Mouse (Mus musculus): Measurements from ENCODE around the gene 4921517D22Rik. TPM values are rescaled to one million over a fixed set of nuclear protein-coding genes. Genes with fewer than 3 reads are reported as not detected.
"Not testable (repeated sequence)": the region's sequence is repeated elsewhere in the genome, so short reads cannot be mapped to it uniquely, and the experiment has no call there.

Gene 4921517D22Rik
- polyA plus RNA-seq, 1 experiment from 2014 or later: not detected

DNA sequence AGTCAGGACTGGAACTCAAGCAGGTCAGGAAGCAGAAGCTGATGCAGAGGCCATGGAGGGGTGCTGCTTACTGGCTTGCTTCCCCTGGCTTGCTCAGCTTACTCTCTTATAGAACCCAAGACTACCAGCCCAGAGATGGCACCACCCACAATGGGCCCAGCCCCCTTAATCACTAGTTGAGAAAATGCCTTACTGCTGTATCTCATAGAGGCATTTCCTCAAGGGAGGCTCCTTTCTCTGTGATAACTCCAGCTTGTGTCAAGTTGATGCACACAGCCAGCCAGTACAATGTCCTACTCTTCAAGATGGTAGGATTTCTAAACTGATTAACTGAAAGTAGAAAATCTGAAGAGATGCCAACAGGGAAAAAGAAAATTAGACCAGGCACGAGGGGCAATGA is 28.2 kb upstream of the 4921517D22Rik start:
- H3K4me3 ChIP-seq; H3K9me3 ChIP-seq; H3K27me3 ChIP-seq; H3K9ac ChIP-seq; H3K4me2 ChIP-seq; H3K36me3 ChIP-seq; H3K27ac ChIP-seq; ATAC-seq (ENCODE audit: insufficient number of reproducible peaks, insufficient read depth, low FRiP score, low TSS enrichment, low read depth): not testable (repeated sequence)
- 89% methylated on average over 1 of the region's 1 CpGs for WGBS
- H3K4me1 ChIP-seq: peaks cover 19% of the 10 kb centered on the region

- H3K9ac ChIP-seq: no peak overlapping the region
- no peaks in the 10 kb centered on the region for H3K9me3 ChIP-seq
- ATAC-seq (ENCODE audit: insufficient number of reproducible peaks, insufficient read depth, low FRiP score, low TSS enrichment, low read depth): no peak
- 92% methylated on average over 1 of the region's 1 CpGs for WGBS
- peak overlapping the region; percentile 64; the same call in 1 of the 2 replicates for H3K27ac ChIP-seq
- H3K4me2 ChIP-seq: peak overlapping the region; percentile 2; the same call in 1 of the 2 replicates
- H3K36me3 ChIP-seq: no peaks in the 10 kb centered on the region
- no peak overlapping the region for H3K4me3 ChIP-seq
- H3K4me1 ChIP-seq: peaks cover 12% of the 10 kb centered on the region
- H3K27me3 ChIP-seq: no peaks in the 10 kb centered on the region
These were observed 25.6 kb upstream of the 4921517D22Rik start for GRCm38 (mm10) chr13:59719475-59719874.

- H3K9me3 ChIP-seq; H3K4me3 ChIP-seq; H3K27me3 ChIP-seq; H3K9ac ChIP-seq; ATAC-seq (ENCODE audit: insufficient number of reproducible peaks, insufficient read depth, low FRiP score, low TSS enrichment, low read depth); H3K36me3 ChIP-seq: not testable (repeated sequence)
- 19% methylated on average over 6 of the region's 6 CpGs for WGBS
- Histone ChIP-seq H3K4me1 (peaks cover 12% of the 10 kb centered on the region), H3K4me2 (peak overlapping the region; percentile 2; the same call in 1 of the 2 replicates), H3K27ac (peak overlapping the region; percentile 64; the same call in 1 of the 2 replicates)
These were observed 25.0 kb upstream of the 4921517D22Rik start for GRCm38 (mm10) chr13:59718857-59719440.

DNA sequence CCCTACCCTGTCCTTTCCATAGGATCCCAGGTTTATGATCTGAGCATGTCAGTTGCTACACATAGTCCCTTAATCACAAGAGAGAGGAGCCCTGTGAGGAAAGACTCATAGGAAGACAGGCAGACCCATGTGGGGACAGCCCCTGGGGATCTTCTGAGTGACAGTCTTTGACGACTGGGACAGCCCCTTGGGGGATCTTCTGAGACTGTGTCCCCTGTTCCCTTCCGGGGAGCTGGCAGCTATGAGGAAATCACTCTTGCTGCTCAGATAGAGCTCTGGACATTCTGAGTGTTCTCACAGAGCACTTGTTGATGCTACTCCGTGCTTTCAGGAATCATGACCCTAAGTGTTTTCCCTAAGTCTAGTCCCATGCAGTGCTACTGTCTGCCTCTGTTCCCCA is 19.8 kb upstream of the 4921517D22Rik start:
- Histone ChIP-seq H3K4me2 (no peak overlapping the region), H3K36me3 (no peaks in the 10 kb centered on the region), H3K9ac (no peak overlapping the region), H3K27me3 (peaks cover 3% of the 10 kb centered on the region; the same call in 1 of the 2 replicates), H3K27ac (no peak overlapping the region), H3K4me3 (no peak overlapping the region), H3K9me3 (no peaks in the 10 kb centered on the region), H3K4me1 (0 out of 2 replicates have a peak, but pooled peaks cover 2% of the 10 kb centered on the region)
- no peak for ATAC-seq (ENCODE audit: insufficient number of reproducible peaks, insufficient read depth, low FRiP score, low TSS enrichment, low read depth)
- WGBS: 29% methylated on average over 3 of the region's 3 CpGs

DNA sequence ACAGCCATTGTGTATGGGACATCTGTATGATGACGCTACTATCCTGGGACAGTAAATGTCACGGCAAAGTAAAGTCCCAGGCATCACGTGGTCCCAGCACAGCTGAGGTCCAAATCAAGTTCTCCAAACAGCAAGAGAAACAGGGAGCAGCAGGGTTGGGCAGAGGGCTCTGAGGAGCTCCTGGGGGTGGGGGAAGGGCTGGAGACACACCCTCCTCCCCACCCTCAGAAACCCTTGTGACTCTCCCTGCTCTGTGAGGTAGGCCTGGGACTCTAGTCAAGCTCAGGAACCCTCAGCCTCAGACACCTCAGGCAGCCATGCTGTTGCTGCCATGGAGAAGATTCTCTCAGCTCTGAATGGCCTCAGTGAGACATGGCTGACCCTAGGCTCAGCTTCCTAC is 18.1 kb upstream of the 4921517D22Rik start, which contains the start of gene Spata31d1b:
Gene Spata31d1b, plus strand, starts transcription at position 301 of the 400 bp plus-strand sequence.
- H3K4me3 ChIP-seq; H3K36me3 ChIP-seq; H3K4me1 ChIP-seq; ATAC-seq (ENCODE audit: insufficient number of reproducible peaks, insufficient read depth, low FRiP score, low TSS enrichment, low read depth); H3K9ac ChIP-seq; H3K27ac ChIP-seq; H3K9me3 ChIP-seq; H3K4me2 ChIP-seq; H3K27me3 ChIP-seq: not testable (repeated sequence)
- 67% methylated on average over 3 of the region's 3 CpGs for WGBS

GRCm38 (mm10) chr13:59710230-59710629 is 16.3 kb upstream of the 4921517D22Rik start, which contains the start of gene Spata31d1a:
Spata31d1a (minus strand) TSS chr13:59710330.
- Histone ChIP-seq H3K9me3 (no peaks in the 10 kb centered on the region), H3K27ac (no peak within 1 kb of the TSS), H3K4me3 (no peak within 1 kb of the TSS), H3K9ac (no peak within 1 kb of the TSS), H3K27me3 (peaks cover 3% of the 10 kb centered on the region; the same call in 1 of the 2 replicates), H3K4me2 (no peak within 1 kb of the TSS), H3K4me1 (0 out of 2 replicates have a peak, but pooled peaks cover 6% of the 10 kb centered on the region), H3K36me3 (no peaks in the 10 kb centered on the region)
- no peak for ATAC-seq (ENCODE audit: insufficient number of reproducible peaks, insufficient read depth, low FRiP score, low TSS enrichment, low read depth)
- WGBS: 86% methylated on average over 15 of the region's 15 CpGs

- ATAC-seq (ENCODE audit: insufficient number of reproducible peaks, insufficient read depth, low FRiP score, low TSS enrichment, low read depth): no peak
- Histone ChIP-seq H3K4me2 (no peak overlapping the region), H3K9ac (0 out of 2 replicates have a peak overlapping the region, but pooled peaks have one; percentile 3), H3K9me3 (no peaks in the 10 kb centered on the region), H3K27me3 (no peaks in the 10 kb centered on the region), H3K4me1 (peaks cover 13% of the 10 kb centered on the region), H3K27ac (no peak overlapping the region), H3K4me3 (no peak overlapping the region), H3K36me3 (no peaks in the 10 kb centered on the region)
- WGBS: 42% methylated on average over 12 of the region's 12 CpGs
These were observed 10.7 kb upstream of the 4921517D22Rik start for GRCm38 (mm10) chr13:59704562-59704961.

DNA sequence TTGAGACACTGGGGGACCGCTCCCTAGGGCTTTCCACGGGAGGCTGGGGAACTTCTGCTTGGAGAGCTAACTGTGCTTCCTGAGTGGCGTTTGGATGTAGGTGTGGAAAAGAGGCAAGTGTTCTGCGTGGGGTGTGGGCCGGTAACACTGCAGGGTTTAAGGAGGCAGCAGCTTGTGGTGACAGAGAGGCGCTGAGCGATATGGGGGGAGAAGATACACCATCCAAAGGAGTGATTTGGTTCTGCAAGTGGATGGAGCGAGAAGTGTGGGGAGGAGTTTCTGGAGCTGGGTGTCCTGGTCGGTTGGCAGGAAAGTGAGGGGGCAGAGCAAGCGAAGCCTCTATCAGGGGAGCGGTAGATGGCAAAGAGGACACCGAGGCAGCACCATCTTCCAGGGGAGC is 9.6 kb upstream of the 4921517D22Rik start:
- Histone ChIP-seq H3K9me3 (no peaks in the 10 kb centered on the region), H3K9ac (no peak overlapping the region), H3K4me3 (no peak overlapping the region), H3K36me3 (no peaks in the 10 kb centered on the region), H3K27ac (no peak overlapping the region), H3K27me3 (no peaks in the 10 kb centered on the region), H3K4me2 (no peak overlapping the region), H3K4me1 (peaks cover 10% of the 10 kb centered on the region)
- no peak for ATAC-seq (ENCODE audit: insufficient number of reproducible peaks, insufficient read depth, low FRiP score, low TSS enrichment, low read depth)
- WGBS: 85% methylated on average over 12 of the region's 12 CpGs

- H3K4me2 ChIP-seq; ATAC-seq (ENCODE audit: insufficient number of reproducible peaks, insufficient read depth, low FRiP score, low TSS enrichment, low read depth): not testable (repeated sequence)
- peak overlapping the region; percentile 41; the same call in 1 of the 2 replicates for H3K27ac ChIP-seq
These were observed 6.2 kb upstream of the 4921517D22Rik start for GRCm38 (mm10) chr13:59700137-59700536.

DNA sequence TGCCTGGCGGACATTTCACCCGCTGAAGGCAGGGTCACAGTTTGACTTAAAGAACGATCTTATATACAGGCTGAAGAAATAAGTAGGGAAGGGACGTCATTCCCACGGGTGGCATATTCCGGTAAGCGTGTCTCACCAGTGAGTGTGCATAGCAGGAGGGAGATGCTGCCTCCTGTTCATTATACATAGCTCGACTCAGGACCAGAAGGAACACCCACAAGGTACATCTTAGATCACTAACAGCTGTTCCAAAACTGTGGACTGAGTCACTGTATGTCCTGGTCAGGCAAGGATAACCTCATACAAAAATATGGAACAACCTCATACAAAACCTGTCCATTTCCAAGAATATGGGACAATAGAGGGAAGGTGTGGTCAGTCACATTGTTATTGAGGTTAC is 5.2 kb upstream of the 4921517D22Rik start:
- Histone ChIP-seq H3K4me2 (no peak overlapping the region), H3K9me3 (no peaks in the 10 kb centered on the region), H3K9ac (no peak overlapping the region), H3K27ac (no peak overlapping the region), H3K4me3 (no peak overlapping the region), H3K27me3 (no peaks in the 10 kb centered on the region), H3K4me1 (no peaks in the 10 kb centered on the region), H3K36me3 (no peaks in the 10 kb centered on the region)
- no peak for ATAC-seq (ENCODE audit: insufficient number of reproducible peaks, insufficient read depth, low FRiP score, low TSS enrichment, low read depth)
- WGBS: 92% methylated on average over 8 of the region's 8 CpGs

More at GRCm38 (mm10) chr13:59700137-59700536, 6.2 kb upstream of the 4921517D22Rik start:
- not testable (repeated sequence) for H3K9ac ChIP-seq, H3K4me1 ChIP-seq, H3K9me3 ChIP-seq, H3K4me3 ChIP-seq, H3K36me3 ChIP-seq, H3K27me3 ChIP-seq
- 42% methylated on average over 1 of the region's 1 CpGs for WGBS

GRCm38 (mm10) chr13:59695781-59696180 is 1.9 kb upstream of the 4921517D22Rik start:
- Histone ChIP-seq H3K4me1 (no peaks in the 10 kb centered on the region), H3K27me3 (no peaks in the 10 kb centered on the region), H3K36me3 (no peaks in the 10 kb centered on the region), H3K9ac (no peak overlapping the region), H3K9me3 (no peaks in the 10 kb centered on the region), H3K4me2 (no peak overlapping the region), H3K4me3 (no peak overlapping the region), H3K27ac (no peak overlapping the region)
- ATAC-seq (ENCODE audit: insufficient number of reproducible peaks, insufficient read depth, low FRiP score, low TSS enrichment, low read depth): no peak
- WGBS: 85% methylated on average over 7 of the region's 7 CpGs

DNA sequence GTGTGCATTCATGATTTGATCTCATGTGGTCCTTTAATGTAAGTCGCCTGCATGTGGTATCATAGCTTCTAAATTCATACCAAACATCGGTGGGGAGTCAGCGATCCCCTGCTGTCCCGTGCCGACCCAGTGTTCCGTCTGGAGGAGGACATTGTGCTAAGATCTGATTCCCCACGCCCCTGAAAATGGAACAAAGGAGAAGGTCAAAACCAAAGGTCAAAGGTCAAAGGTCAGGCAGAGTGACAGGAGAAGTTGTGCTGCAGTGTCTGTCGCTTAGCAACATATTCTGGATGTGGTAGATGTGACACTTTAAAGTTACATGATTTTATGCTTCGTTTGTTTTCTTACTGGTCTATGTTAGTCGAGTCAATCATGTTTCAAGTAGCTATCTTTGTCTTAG is 2.4 kb downstream of the 4921517D22Rik start:
- H3K9me3 ChIP-seq: no peaks in the 10 kb centered on the region
- no peak for ATAC-seq (ENCODE audit: insufficient number of reproducible peaks, insufficient read depth, low FRiP score, low TSS enrichment, low read depth)
- no peaks in the 10 kb centered on the region for H3K4me1 ChIP-seq
- H3K4me3 ChIP-seq: no peak overlapping the region
- H3K36me3 ChIP-seq: no peaks in the 10 kb centered on the region
- no peak overlapping the region for H3K9ac ChIP-seq
- H3K4me2 ChIP-seq: no peak overlapping the region
- 50% methylated on average over 10 of the region's 10 CpGs for WGBS
- H3K27me3 ChIP-seq: no peaks in the 10 kb centered on the region
- no peak overlapping the region for H3K27ac ChIP-seq
